Mouse (Mus musculus) intestine, embryonic 15.5 days (tissue): ENCODE results near the gene Gh. TPM values are rescaled to one million over a fixed set of nuclear protein-coding genes. Genes with fewer than 3 reads are reported as not detected.
"Not testable (repeated sequence)": the region's sequence is repeated elsewhere in the genome, so short reads cannot be mapped to it uniquely, and the experiment has no call there.

Source experiments
- ATAC-seq: fragments of 200-750 bp; cut with Nextera tagmentation; 2 replicates; pipeline ENCODE4 v1.8.0; 2017; ENCODE audit warnings: moderate TSS enrichment, moderate library complexity
- H3K27ac ChIP-seq: fragments of 300-500 bp; sonication (generic); 2 replicates; pipeline ENCODE4 v1.5.1; 2015; ENCODE audit warnings: mild to moderate bottlenecking, inconsistent platforms
- H3K27me3 ChIP-seq: fragments of 300-500 bp; sonication (generic); replicated peaks from 2 replicates; pipeline ENCODE4 v1.6.1; 2015; ENCODE audit warnings: inconsistent platforms
- H3K36me3 ChIP-seq: fragments of 300-500 bp; sonication (generic); 2 replicates; pipeline ENCODE4 v1.6.1; 2015; ENCODE audit warnings: inconsistent platforms
- H3K4me1 ChIP-seq: fragments of 300-500 bp; sonication (generic); replicated peaks from 2 replicates; pipeline ENCODE4 v1.6.1; 2015; ENCODE audit warnings: inconsistent platforms
- H3K4me2 ChIP-seq: fragments of 300-500 bp; sonication (generic); replicated peaks from 2 replicates; pipeline ENCODE4 v1.6.1; 2015; ENCODE audit warnings: mild to moderate bottlenecking, inconsistent platforms
- H3K4me3 ChIP-seq: fragments of 300-500 bp; sonication (generic); replicated peaks from 2 replicates; pipeline ENCODE4 v1.5.1; 2015; ENCODE audit warnings: inconsistent platforms
- H3K9ac ChIP-seq: fragments of 300-500 bp; sonication (generic); 2 replicates; pipeline ENCODE4 v1.6.1; 2015; ENCODE audit warnings: inconsistent platforms
- H3K9me3 ChIP-seq: fragments of 300-500 bp; sonication (generic); 2 replicates; pipeline ENCODE4 v1.6.1; 2016; ENCODE audit warnings: inconsistent platforms
- WGBS: fragments of 180-500 bp; shearing (Covaris S2); methylation state at CpG from one replicate; pipeline ENCODE4 v1.1.7; 2015; 5-methylcytosine and 5-hydroxymethylcytosine counted together
- polyA plus RNA-seq: library from polyadenylated mRNA; unstranded; fragments of >200 nt; fragmentation: Nextera tagmentation; extraction: Ambion mirVana; gene quantifications from 2 replicates; pipeline ENCODE4 v1.2.1, GENCODE M21; 2015

Gh gene
- polyA plus RNA-seq = not detected in 2 replicates

DNA sequence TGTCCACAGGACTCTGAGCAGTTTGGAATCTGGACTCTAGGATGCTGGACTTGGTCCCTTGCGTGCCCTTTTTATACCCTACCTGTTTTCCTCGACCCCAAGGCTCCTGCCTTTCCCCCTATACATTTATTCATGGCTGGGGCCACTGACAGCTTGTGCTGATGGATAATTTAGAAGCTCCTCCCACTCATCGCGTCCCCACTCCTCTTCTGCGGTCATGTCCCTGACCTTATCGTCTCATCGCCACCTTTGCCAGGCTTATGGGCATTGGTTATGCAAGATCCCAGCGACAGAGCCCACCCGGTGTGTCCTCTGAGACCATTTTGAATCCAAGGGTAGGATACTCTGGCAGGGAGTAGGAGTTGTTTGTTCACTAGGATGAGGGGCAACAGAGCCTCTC lies at the start of gene Gh:
TSS of gene Gh (minus strand) at position 101 of the 400 bp plus-strand sequence.
- Histone ChIP-seq H3K9ac (no peak within 1 kb of the TSS), H3K9me3 (no peaks in the 10 kb centered on the region), H3K27me3 (no peaks in the 10 kb centered on the region), H3K27ac (no peak within 1 kb of the TSS), H3K36me3 (no peaks in the 10 kb centered on the region), H3K4me1 (no peaks in the 10 kb centered on the region), H3K4me3 (no peak within 1 kb of the TSS), H3K4me2 (no peak within 1 kb of the TSS)
- 79% methylated on average over 9 of the region's 9 CpGs for WGBS
- ATAC-seq = no peak

DNA sequence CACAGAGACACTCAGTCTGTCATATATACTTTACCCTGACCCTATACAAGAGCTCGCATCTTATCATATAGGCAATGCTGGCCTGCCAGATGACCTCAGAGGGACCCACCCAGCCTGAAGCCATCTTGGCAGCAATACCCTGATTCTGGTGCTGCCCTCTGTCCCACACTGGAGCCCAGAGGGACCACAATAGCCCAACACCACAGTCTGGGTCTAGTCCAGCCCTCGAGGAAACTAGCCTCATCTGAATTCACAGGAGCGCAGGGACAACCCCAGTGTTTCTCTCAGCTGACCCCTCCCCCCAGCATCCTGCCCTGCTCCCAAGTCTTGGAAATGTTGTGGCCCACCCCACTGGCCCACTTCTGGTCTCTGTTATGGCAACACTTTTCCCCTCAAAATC lies 49.6 kb upstream of the Gh start:
- H3K4me3 ChIP-seq = no peak overlapping the region
- H3K36me3 ChIP-seq = no peaks in the 10 kb centered on the region
- 58% methylated on average over 3 of the region's 3 CpGs for WGBS
- H3K27ac ChIP-seq = no peak overlapping the region
- H3K9me3 ChIP-seq = no peaks in the 10 kb centered on the region
- H3K9ac ChIP-seq = no peak overlapping the region
- peaks cover 6% of the 10 kb centered on the region; the same call in 1 of the 2 replicates for H3K4me1 ChIP-seq
- H3K4me2 ChIP-seq = no peak overlapping the region
- no peaks in the 10 kb centered on the region for H3K27me3 ChIP-seq
- no peak for ATAC-seq

DNA sequence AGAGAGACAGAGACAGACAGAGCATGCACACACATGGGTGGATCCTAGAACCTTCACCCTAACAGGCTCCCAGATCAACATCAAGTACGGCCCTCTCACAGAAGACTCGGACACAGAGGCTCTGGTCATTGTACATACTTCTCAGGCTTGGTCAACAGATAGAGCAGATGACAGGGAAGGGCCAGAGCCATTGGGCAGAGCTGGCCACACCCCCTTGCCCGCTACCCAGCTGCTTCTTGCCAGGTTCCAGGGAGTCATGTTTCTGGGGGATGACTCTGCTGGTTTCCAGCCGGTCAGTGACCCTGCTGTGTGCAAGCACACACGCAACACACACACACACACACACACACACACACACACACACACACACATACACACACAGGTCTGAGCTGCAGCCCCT lies 49.2 kb upstream of the Gh start:
- H3K4me1 ChIP-seq = peaks cover 5% of the 10 kb centered on the region; the same call in 1 of the 2 replicates
- no peaks in the 10 kb centered on the region for H3K36me3 ChIP-seq
- ATAC-seq = no peak
- H3K27ac ChIP-seq = no peak overlapping the region
- no peaks in the 10 kb centered on the region for H3K27me3 ChIP-seq
- H3K4me2 ChIP-seq = no peak overlapping the region
- no peak overlapping the region for H3K9ac ChIP-seq
- H3K9me3 ChIP-seq = no peaks in the 10 kb centered on the region
- H3K4me3 ChIP-seq = no peak overlapping the region
- WGBS = 48% methylated on average over 5 of the region's 5 CpGs

DNA sequence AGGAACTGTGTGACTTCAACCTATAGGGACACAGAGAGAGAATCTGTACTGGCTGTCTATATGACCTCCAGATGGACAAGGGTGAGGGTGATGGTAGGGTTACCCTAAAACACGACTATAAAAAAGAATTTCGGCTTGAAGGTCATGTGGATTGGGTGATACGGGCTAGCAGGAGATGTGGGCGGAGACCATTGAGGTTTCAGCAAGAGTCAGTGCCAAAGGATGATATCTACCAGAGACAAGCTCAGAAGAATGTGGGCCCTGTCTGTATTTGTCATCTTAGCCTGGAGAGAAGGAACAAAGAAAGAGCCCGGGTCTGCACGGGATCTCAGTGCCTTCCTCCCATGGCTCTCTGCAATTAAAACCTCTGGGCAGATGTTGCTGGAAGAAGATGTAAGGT lies 48.1 kb upstream of the Gh start:
- ATAC-seq = no peak
- 68% methylated on average over 6 of the region's 6 CpGs for WGBS
- no peaks in the 10 kb centered on the region for H3K36me3 ChIP-seq
- H3K9ac ChIP-seq = no peak overlapping the region
- no peak overlapping the region for H3K4me3 ChIP-seq
- no peak overlapping the region for H3K4me2 ChIP-seq
- H3K27ac ChIP-seq = no peak overlapping the region
- no peaks in the 10 kb centered on the region for H3K27me3 ChIP-seq
- no peaks in the 10 kb centered on the region for H3K4me1 ChIP-seq
- no peaks in the 10 kb centered on the region for H3K9me3 ChIP-seq

DNA sequence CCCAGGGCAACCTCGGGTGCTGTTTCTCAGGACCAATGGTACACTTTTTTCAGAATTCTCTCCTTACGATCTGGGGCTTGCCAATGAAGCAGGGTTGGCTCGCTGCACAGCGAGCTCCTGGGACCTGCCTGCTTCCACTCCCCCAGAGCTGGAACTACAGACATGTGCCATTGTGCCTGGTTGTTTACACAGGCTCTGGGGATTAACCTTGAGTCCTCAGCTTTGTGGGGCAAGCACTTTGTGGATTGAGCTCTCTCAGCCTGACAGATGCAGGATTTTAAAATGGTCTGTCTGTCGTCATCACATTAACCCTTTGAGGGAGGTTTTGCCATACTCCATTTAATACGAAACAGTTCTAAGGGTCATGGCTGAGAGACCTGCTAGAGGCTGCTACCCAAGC lies 43.2 kb upstream of the Gh start:
- Histone ChIP-seq H3K4me1 (no peaks in the 10 kb centered on the region), H3K4me2 (no peak overlapping the region), H3K27ac (no peak overlapping the region), H3K27me3 (no peaks in the 10 kb centered on the region), H3K36me3 (no peaks in the 10 kb centered on the region), H3K9me3 (no peaks in the 10 kb centered on the region), H3K4me3 (no peak overlapping the region), H3K9ac (no peak overlapping the region)
- ATAC-seq = no peak
- WGBS = 24% methylated on average over 6 of the region's 6 CpGs

DNA sequence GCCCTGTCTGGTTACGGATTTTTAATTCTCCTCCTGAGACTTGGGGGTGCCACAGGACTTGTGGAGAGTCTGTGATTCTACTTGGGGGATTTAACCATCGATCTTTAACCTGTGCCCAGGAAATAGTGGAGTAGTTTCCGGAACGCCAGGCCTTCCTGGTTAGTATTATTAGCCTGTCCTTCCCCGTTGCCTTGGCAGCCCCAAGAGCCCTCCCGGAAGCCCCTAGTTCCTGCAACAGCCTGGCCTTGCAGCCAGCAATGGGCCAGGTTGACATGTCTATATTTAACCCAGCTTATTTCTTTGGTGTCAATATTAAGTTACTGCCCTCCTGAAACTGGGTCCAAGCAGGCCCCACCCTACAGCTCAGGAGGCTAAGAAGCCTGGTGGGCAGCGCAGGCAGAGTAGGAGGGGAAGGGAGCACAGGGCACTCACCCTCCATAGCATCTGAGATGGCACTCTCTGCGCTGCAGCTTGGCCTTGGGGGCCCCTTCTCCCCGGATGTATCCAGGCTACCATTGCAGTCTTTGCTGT lies 39.4 kb upstream of the Gh start:
- 73% methylated on average over 9 of the region's 9 CpGs for WGBS
- Histone ChIP-seq H3K36me3 (no peaks in the 10 kb centered on the region), H3K27ac (no peak overlapping the region), H3K4me3 (no peak overlapping the region), H3K4me2 (no peak overlapping the region), H3K27me3 (no peaks in the 10 kb centered on the region), H3K4me1 (no peaks in the 10 kb centered on the region), H3K9me3 (no peaks in the 10 kb centered on the region), H3K9ac (no peak overlapping the region)
- ATAC-seq = no peak

DNA sequence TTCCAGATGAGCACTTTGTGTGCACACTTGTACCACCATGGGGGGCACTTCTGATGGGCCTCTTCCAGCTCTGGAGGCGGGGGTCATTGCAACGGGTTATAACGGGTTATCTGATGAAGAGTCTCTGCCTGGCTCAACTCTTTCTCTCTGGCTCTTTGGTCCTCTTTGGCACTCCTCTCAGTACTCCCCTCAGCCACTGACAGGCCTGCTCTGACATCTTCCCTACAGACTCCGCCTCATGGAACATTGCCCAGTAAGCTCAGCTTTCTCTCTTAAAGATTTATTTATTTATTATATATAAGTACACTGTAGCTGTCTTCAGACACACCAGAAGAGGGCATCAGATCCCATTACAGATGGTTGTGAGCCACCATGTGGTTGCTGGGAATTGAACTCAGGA lies 37.7 kb upstream of the Gh start:
- H3K27ac ChIP-seq, H3K9ac ChIP-seq, H3K4me1 ChIP-seq, H3K36me3 ChIP-seq, H3K4me3 ChIP-seq, H3K9me3 ChIP-seq, ATAC-seq, H3K4me2 ChIP-seq, H3K27me3 ChIP-seq: not testable (repeated sequence)
- WGBS = 76% methylated on average over 4 of the region's 4 CpGs

DNA sequence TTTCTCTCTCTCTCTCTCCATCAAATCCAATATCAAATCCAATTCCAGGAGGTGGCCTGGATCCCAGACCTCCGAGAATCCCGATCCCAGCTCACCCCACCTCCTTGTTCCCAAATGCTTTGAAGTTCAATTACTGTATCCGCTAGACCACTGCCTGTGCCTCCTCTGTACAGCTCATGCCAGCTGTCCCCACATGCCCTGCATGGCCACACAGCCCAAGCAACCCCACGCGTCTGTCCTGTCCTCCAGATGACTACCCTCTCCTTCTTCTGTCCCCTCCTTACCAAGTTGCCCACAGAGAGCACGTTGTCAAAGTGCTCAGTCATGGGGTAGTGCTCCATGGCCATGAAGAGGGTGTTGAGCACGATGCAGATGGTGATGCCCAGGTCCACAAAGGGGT lies 37.2 kb upstream of the Gh start:
- no peak overlapping the region for H3K27ac ChIP-seq
- no peak overlapping the region for H3K4me3 ChIP-seq
- 78% methylated on average over 7 of the region's 7 CpGs for WGBS
- H3K4me2 ChIP-seq = no peak overlapping the region
- no peak overlapping the region for H3K9ac ChIP-seq
- no peaks in the 10 kb centered on the region for H3K9me3 ChIP-seq
- no peak for ATAC-seq
- no peaks in the 10 kb centered on the region for H3K36me3 ChIP-seq
- no peaks in the 10 kb centered on the region for H3K27me3 ChIP-seq
- no peaks in the 10 kb centered on the region for H3K4me1 ChIP-seq

DNA sequence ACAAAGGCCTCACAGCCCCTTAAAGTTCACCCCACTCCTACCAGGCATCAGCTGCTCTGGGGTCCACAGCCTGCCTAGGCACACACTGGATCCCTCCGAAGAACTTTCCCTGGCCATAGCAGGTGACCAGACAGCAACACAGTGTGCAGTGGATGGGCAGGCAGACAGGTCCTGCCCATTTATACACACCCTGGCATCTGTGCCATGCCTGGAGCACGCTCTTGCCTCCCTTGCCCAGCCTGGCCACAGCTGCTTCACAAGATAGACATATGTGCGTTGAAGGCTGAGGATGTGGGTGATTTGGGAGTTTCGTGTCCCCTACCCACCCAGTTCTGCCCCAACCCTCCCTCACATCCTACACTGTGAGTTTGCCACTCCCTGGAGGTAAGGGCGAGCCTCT lies 36.4 kb upstream of the Gh start:
- H3K4me1 ChIP-seq = no peaks in the 10 kb centered on the region

DNA sequence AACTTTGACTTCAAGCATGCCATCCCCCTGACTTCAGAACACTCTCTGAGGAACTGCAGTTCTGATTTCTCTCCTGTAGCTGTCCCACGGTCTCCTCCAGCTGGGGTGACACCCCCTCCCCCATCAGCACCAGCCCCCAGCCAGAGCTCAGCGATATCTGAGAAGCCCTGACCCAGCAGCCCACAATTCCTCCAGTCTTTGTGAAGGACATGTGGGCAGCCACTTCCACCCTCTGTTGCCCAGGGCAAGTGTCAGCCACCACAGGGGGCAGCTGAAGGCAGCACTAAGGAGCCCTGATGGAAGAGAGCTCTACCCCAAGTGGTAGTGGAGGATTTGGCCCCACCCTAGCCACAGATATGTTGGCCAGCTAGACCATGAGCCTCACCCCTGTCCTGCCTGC lies 32.4 kb upstream of the Gh start:
- no peak overlapping the region for H3K4me3 ChIP-seq
- H3K27ac ChIP-seq = no peak overlapping the region
- no peaks in the 10 kb centered on the region for H3K9me3 ChIP-seq
- WGBS = 15% methylated on average over 2 of the region's 2 CpGs
- no peak for ATAC-seq
- no peaks in the 10 kb centered on the region for H3K27me3 ChIP-seq
- no peak overlapping the region for H3K9ac ChIP-seq
- no peak overlapping the region for H3K4me2 ChIP-seq
- no peaks in the 10 kb centered on the region for H3K4me1 ChIP-seq
- no peaks in the 10 kb centered on the region for H3K36me3 ChIP-seq

More for the DNA sequence above, 36.4 kb upstream of the Gh start:
- H3K4me3 ChIP-seq = no peak overlapping the region
- no peak overlapping the region for H3K4me2 ChIP-seq
- H3K27me3 ChIP-seq = no peaks in the 10 kb centered on the region
- ATAC-seq = no peak
- H3K9ac ChIP-seq = no peak overlapping the region
- no peaks in the 10 kb centered on the region for H3K9me3 ChIP-seq
- WGBS = 73% methylated on average over 5 of the region's 5 CpGs
- no peak overlapping the region for H3K27ac ChIP-seq
- H3K36me3 ChIP-seq = no peaks in the 10 kb centered on the region

DNA sequence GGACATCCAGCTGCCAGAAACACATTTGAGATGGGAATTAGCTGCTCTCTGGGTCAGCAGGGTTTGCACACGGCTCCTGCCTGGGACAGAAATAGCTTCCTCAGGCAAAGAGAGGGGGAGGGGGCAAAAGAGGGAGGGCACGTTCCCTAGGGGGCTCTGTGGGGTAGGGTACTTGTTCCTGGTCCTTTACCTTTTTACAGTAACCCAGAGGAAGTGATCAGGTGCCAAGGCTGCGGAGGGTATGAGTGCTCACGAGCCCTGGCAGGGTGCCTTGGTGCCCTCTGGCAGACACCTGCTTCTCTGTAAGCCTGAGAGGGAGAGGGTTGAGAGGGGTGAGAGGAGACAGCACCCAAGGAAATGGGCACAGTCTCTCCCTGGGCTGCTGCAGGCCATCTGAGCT lies 30.8 kb upstream of the Gh start:
- 53% methylated on average over 4 of the region's 4 CpGs for WGBS

DNA sequence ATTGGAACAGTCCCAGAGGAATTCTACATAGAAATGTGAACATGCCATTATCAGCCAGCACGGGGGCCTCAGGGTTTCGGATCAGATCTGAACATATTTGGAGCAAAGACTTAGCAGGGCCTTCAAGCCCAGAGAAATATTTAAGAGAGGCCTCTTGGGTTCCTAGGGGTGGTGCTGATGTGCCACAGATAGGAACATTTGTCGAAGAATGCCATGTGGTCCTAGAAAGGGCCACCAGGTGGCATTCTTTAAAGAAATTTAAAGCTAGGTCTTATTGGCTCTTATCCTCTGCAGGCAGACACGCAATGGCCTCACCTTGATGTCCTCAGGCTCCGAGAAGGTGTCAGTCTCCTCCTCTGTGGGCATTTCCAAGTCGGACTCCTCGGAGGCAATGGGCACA lies 28.0 kb upstream of the Gh start:
- 48% methylated on average over 7 of the region's 7 CpGs for WGBS
- no peak for ATAC-seq
- Histone ChIP-seq H3K36me3 (no peaks in the 10 kb centered on the region), H3K9me3 (no peaks in the 10 kb centered on the region), H3K27me3 (no peaks in the 10 kb centered on the region), H3K4me3 (no peak overlapping the region), H3K4me2 (no peak overlapping the region), H3K4me1 (0 out of 2 replicates have a peak, but pooled peaks cover 2% of the 10 kb centered on the region), H3K27ac (no peak overlapping the region), H3K9ac (no peak overlapping the region)

More for the DNA sequence above, 30.8 kb upstream of the Gh start:
- Histone ChIP-seq H3K4me2 (no peak overlapping the region), H3K9ac (no peak overlapping the region), H3K36me3 (no peaks in the 10 kb centered on the region), H3K9me3 (no peaks in the 10 kb centered on the region), H3K27ac (no peak overlapping the region), H3K27me3 (no peaks in the 10 kb centered on the region), H3K4me1 (no peaks in the 10 kb centered on the region), H3K4me3 (no peak overlapping the region)
- no peak for ATAC-seq

DNA sequence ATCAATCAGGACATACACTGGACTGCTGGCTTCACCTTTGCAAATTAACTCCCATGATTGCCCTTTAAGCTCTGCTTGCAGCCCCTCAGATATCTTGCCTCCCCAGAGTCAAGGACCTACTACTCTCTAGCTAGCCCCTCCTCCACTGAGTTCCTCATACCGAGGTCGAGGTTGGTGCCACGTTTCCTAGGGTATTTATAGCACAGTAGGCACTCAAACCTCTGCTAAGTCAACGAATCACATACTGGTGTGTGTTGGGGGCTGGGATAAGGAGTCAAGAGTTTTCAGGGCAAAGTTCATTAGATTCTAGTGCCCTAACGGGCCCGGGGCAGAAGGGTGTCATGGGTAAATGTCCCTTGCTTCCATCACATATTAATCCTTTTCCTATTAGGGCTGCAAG lies 27.5 kb upstream of the Gh start:
- H3K9ac ChIP-seq = no peak overlapping the region
- H3K36me3 ChIP-seq = no peaks in the 10 kb centered on the region

More for the DNA sequence above, 27.5 kb upstream of the Gh start:
- H3K4me3 ChIP-seq = no peak overlapping the region
- no peaks in the 10 kb centered on the region for H3K9me3 ChIP-seq
- H3K4me1 ChIP-seq = 0 out of 2 replicates have a peak, but pooled peaks cover 2% of the 10 kb centered on the region
- H3K4me2 ChIP-seq = no peak overlapping the region
- H3K27ac ChIP-seq = no peak overlapping the region
- no peak for ATAC-seq
- H3K27me3 ChIP-seq = no peaks in the 10 kb centered on the region
- 40% methylated on average over 6 of the region's 6 CpGs for WGBS
